Mouse (Mus musculus): ENCODE results near the gene Asap3. TPM values are rescaled to one million over a fixed set of nuclear protein-coding genes. Genes with fewer than 3 reads are reported as not detected.
A peak's percentile ranks its signal among the peaks of the same experiment; 100 is the strongest.

The Asap3 gene
- polyA plus RNA-seq, 1 experiment from 2014 or later: 4.1 TPM

DNA sequence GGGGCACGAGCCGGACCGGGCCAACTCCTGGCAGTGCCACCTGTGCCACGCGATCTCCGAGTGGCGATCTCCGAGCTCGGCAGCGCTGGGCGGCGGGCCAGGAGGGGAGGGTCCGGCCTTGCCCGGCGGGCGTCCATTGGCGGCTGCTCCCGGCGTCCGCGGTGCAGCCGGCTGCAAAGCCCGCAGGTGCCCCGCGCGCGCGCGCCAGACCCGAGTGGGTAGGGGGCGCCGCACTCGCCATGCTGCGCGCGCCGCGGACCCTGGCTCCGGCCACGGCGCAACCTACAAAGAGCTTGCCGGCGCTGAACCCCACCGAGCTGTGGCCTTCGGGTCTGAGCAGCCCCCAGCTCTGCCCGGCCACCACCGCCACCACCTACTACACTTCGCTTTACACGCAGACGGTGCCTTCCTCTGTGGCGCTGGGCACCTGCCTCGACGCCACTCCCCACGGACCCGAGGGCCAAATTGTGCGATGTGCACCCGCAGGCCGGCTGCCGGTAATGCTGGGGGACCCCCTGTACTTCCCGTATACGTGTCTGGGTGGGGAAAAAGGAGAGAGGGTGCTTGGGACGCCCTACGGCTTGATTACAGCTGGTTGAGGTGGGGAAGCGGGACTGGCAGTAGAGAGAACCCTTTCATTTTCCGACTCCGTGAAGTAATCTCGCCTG is 33.5 kb upstream of the Asap3 start:
- H3K4me1 ChIP-seq (replicated peaks; ENCODE audit: control insufficient read depth, insufficient read depth, low read length): peaks cover 18% of the 10 kb centered on the region
- H3K9me3 ChIP-seq (ENCODE audit: control insufficient read depth, low read length): no peaks in the 10 kb centered on the region
- peak overlapping the region; percentile 55 for H3K9ac ChIP-seq (replicated peaks; ENCODE audit: low read depth, low read length)
- H3K4me2 ChIP-seq (ENCODE audit: low read length): peak overlapping the region; percentile 100
- H3K27ac ChIP-seq (ENCODE audit: low read length): peak overlapping the region; percentile 30; the same call in 1 of the 2 replicates
- ATAC-seq: peak; percentile 53; the same call in 1 of the 2 replicates
- under 1% methylated on average over 62 of the region's 67 CpGs for WGBS
- H3K36me3 ChIP-seq (ENCODE audit: control insufficient read depth, insufficient read depth): no peaks in the 10 kb centered on the region
- H3K4me3 ChIP-seq (replicated peaks; ENCODE audit: low read length): peak overlapping the region; percentile 58
- no peaks in the 10 kb centered on the region for H3K27me3 ChIP-seq (replicated peaks; ENCODE audit: control insufficient read depth, insufficient read depth, low read length)

DNA sequence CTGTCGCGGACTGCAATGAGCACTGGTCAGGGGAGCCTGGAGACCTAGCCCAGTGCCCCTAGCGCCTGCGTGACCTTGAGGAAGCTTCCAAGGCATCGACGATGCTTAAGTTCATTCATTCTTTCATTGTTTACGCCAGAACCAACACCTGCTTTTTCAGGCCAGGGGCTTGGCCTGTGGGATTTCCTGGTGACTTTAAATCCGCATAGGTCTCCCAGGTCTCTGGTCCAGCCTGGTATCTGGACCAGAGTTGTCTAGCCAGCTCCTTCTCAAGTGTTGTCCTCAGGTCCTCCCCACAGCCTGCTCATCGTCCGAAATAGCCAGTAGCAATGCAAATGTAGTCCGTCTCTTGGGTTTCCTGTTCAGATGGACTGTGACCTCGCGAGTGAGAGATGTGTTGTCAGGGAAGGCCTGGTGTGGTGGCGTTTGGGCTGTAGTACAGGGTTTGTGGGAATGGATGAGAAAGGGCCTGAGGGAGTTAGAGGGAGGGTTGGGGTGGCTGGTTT is 32.9 kb upstream of the Asap3 start:
- Histone ChIP-seq H3K27me3 (replicated peaks; ENCODE audit: control insufficient read depth, insufficient read depth, low read length) (no peaks in the 10 kb centered on the region), H3K9me3 (ENCODE audit: control insufficient read depth, low read length) (no peaks in the 10 kb centered on the region), H3K9ac (replicated peaks; ENCODE audit: low read depth, low read length) (peak overlapping the region; percentile 55), H3K4me2 (ENCODE audit: low read length) (peak overlapping the region; percentile 100), H3K27ac (ENCODE audit: low read length) (no peak overlapping the region), H3K36me3 (ENCODE audit: control insufficient read depth, insufficient read depth) (no peaks in the 10 kb centered on the region), H3K4me3 (replicated peaks; ENCODE audit: low read length) (peak overlapping the region; percentile 58), H3K4me1 (replicated peaks; ENCODE audit: control insufficient read depth, insufficient read depth, low read length) (peaks cover 20% of the 10 kb centered on the region)
- ATAC-seq: no peak
- WGBS: 1% methylated on average over 14 of the region's 14 CpGs

DNA sequence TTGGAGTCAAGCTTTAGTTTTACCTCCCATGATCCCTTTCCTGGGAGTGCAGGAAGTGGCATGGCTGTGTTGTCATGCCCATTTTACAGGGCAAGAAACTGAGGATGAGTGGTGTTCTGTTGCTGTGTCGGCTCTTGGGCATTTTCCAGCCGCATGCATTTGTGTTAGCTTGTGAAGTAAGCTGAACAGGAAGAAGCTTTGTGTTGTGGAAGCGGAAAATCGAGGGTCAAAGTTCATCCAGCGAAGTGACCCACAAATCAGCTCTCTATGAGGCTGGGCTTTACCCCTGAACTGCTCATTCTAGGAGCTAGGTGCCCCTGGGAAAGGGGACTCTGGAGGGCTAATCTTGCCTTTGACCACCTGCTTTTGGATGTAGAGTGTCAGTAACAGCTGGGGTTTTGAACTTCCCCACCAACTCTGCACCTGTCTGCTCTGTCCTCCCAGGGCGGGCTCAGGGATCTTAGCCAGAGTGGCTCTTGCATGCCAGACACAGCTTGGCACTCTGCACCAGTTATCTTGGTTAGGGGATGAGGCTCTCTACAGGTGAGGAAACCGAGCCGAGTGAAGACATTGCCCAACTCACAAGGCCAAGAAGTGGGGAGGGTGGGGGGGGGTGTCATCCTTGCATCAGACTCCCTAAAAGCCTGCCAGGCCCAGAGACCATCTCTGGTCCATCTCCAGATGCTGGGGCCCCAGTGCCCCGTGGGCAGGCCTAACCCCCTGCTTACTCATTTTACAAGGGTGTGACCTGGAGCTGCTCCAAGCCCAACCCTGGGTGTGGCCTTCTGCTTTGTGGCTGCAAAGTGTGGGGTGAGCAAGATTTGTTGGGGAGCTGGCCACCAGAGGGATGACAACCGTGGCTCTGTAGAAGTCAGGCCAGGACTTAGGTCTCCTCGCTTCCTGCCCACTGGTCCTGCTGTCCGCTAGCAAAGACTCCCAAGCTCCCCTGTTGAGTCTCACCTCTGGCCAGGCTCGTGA is 31.7 kb upstream of the Asap3 start:
- H3K4me3 ChIP-seq (replicated peaks; ENCODE audit: low read length): no peak overlapping the region
- H3K4me2 ChIP-seq (ENCODE audit: low read length): peak overlapping the region; percentile 100
- H3K4me1 ChIP-seq (replicated peaks; ENCODE audit: control insufficient read depth, insufficient read depth, low read length): peaks cover 21% of the 10 kb centered on the region
- H3K9ac ChIP-seq (replicated peaks; ENCODE audit: low read depth, low read length): no peak overlapping the region
- H3K27me3 ChIP-seq (replicated peaks; ENCODE audit: control insufficient read depth, insufficient read depth, low read length): no peaks in the 10 kb centered on the region
- no peaks in the 10 kb centered on the region for H3K9me3 ChIP-seq (ENCODE audit: control insufficient read depth, low read length)
- H3K27ac ChIP-seq (ENCODE audit: low read length): no peak overlapping the region
- no peak for ATAC-seq
- no peaks in the 10 kb centered on the region for H3K36me3 ChIP-seq (ENCODE audit: control insufficient read depth, insufficient read depth)
- WGBS: 69% methylated on average over 13 of the region's 13 CpGs

DNA sequence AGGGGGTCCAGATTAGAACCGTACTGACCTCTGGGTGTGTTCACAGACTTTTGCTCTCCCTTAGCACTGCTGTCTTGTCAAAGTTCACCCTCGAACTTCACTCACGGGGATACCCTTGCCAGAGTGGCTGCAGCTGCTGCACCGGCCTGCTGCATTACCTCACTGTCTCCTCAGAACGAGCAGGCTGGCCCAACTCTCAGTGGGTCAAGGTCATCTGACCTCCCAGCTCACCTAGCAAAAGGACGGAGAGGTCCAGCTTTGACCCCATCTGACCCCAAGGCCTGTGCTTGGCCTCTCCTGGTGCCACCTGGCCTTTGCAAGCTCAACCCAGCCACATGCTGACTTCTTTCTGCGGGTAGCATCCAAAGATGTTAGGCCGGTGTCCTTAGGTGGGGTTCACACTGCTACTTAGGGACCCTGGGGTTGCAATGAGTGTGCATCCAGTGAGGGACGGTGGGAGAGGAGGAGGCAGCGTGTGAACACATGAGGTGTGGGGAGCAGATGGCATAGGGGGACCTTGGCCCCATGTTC is 30.1 kb upstream of the Asap3 start:
- H3K4me3 ChIP-seq (replicated peaks; ENCODE audit: low read length): no peak overlapping the region
- H3K27ac ChIP-seq (ENCODE audit: low read length): no peak overlapping the region
- H3K4me2 ChIP-seq (ENCODE audit: low read length): no peak overlapping the region
- no peaks in the 10 kb centered on the region for H3K27me3 ChIP-seq (replicated peaks; ENCODE audit: control insufficient read depth, insufficient read depth, low read length)
- peaks cover 36% of the 10 kb centered on the region for H3K4me1 ChIP-seq (replicated peaks; ENCODE audit: control insufficient read depth, insufficient read depth, low read length)
- H3K9ac ChIP-seq (replicated peaks; ENCODE audit: low read depth, low read length): no peak overlapping the region
- no peak for ATAC-seq
- H3K36me3 ChIP-seq (ENCODE audit: control insufficient read depth, insufficient read depth): no peaks in the 10 kb centered on the region
- H3K9me3 ChIP-seq (ENCODE audit: control insufficient read depth, low read length): no peaks in the 10 kb centered on the region
- 67% methylated on average over 10 of the region's 10 CpGs for WGBS

DNA sequence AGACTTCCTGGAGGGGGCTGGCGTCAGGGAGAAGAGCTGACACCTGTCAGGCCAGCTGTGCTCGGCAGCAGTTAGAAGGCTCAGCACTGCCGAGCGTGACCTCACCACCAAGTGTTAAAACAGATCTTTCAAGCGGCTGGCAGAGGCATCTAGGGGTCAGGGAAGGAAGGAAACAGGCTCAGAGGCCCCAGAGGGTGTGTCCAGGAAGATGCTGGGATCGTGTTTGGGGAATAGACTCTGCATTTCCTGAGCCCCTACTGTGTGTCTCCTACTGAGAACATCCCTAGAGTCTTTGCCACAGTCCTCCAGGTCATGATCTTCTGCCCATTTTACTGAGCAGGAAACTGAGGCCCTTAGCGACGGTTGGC is 28.9 kb upstream of the Asap3 start:
- WGBS: 40% methylated on average over 8 of the region's 8 CpGs
- Histone ChIP-seq H3K9me3 (ENCODE audit: control insufficient read depth, low read length) (no peaks in the 10 kb centered on the region), H3K36me3 (ENCODE audit: control insufficient read depth, insufficient read depth) (no peaks in the 10 kb centered on the region), H3K4me3 (replicated peaks; ENCODE audit: low read length) (no peak overlapping the region), H3K9ac (replicated peaks; ENCODE audit: low read depth, low read length) (no peak overlapping the region), H3K27me3 (replicated peaks; ENCODE audit: control insufficient read depth, insufficient read depth, low read length) (no peaks in the 10 kb centered on the region), H3K27ac (ENCODE audit: low read length) (no peak overlapping the region), H3K4me2 (ENCODE audit: low read length) (no peak overlapping the region), H3K4me1 (replicated peaks; ENCODE audit: control insufficient read depth, insufficient read depth, low read length) (peaks cover 35% of the 10 kb centered on the region)
- no peak for ATAC-seq

DNA sequence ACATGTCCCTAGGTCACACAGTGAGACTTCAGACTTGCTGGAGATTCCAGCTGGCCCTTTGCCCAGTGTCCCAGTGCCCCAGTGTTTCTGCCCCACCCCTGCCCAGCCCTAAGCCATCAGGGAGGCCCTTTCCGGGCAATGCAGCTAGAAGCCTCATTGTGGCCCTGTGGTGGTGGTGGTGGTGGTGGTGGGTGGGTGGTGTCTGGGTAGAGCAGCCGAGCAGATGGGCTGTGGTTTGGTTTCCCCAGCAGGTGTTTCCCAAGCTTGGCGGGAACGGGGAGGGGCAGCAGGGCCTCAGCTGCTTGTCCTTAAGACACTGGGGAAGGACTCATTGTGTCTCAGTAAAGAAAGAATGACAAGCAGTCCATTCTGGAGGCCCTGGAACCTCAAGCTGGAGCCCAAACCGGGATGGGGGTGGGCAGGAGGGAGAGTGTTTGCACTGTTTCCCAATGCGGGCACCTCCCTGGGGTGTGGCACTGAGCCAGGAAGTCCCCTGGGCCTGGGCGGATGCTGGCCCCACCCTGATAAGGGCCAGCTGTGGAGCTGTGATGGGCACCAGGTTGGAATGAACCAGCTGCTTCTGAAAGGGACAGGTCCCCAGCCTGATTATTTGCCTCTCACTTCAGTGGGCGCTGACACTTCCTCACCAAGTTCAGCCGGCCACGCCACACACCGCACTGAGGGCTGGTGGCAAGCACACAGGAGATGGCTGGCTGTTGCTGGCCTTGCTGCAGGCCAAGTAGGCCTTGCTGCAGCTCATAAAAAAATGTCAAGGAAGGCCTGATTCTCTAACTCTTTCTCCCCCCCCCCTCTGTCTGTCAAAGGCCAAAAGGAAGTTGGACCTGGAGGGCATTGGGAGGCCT is 28.3 kb upstream of the Asap3 start:
- ATAC-seq: no peak
- Histone ChIP-seq H3K4me1 (replicated peaks; ENCODE audit: control insufficient read depth, insufficient read depth, low read length) (peaks cover 29% of the 10 kb centered on the region), H3K4me3 (replicated peaks; ENCODE audit: low read length) (no peak overlapping the region), H3K9ac (replicated peaks; ENCODE audit: low read depth, low read length) (0 out of 2 replicates have a peak overlapping the region, but pooled peaks have one; percentile 28), H3K27me3 (replicated peaks; ENCODE audit: control insufficient read depth, insufficient read depth, low read length) (no peaks in the 10 kb centered on the region), H3K9me3 (ENCODE audit: control insufficient read depth, low read length) (no peaks in the 10 kb centered on the region), H3K36me3 (ENCODE audit: control insufficient read depth, insufficient read depth) (no peaks in the 10 kb centered on the region), H3K4me2 (ENCODE audit: low read length) (no peak overlapping the region), H3K27ac (ENCODE audit: low read length) (no peak overlapping the region)
- 32% methylated on average over 11 of the region's 11 CpGs for WGBS

DNA sequence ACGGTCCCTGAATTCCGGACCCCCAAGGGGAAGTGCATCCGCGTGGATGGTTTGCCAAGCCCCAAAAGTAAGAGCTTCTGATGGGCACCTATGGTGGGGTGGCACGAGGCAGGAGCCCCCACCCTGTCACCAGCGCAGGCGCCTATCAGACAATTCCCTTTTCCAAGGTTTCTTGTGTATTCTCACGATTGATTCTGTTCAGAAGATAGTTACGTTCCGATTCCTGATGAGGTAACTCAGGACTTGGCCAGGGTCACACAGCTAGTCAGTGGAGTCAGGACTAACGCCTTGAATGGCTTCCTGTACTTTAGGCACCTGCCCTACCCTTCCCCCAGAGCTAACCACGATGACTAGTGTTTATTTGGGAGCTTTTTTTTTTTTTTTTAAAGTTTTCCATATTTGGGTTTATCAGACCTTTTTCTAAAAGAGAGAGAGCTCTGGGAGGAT is 27.7 kb upstream of the Asap3 start:
- no peak for ATAC-seq
- H3K4me2 ChIP-seq (ENCODE audit: low read length): no peak overlapping the region

DNA sequence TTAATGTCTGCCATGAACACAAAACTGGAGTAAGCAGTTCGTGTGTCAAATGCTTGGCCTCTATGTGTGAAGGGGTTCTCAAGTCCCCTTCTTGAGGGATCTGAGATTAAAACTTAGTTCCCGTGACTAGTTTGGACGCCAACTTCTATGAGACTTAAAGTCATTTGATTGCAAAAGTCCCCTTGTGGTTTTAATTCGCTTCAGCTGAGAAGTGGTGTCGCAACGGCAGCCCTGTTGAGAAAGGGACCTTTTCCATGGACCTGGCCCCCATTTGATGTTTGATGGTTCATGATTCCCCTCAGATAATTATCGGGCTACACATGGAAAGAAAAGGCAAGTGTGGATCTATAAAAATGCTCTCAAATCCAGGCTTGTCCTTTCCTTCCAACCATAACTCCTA is 26.7 kb upstream of the Asap3 start:
- Histone ChIP-seq H3K4me3 (replicated peaks; ENCODE audit: low read length) (no peak overlapping the region), H3K27me3 (replicated peaks; ENCODE audit: control insufficient read depth, insufficient read depth, low read length) (no peaks in the 10 kb centered on the region), H3K9ac (replicated peaks; ENCODE audit: low read depth, low read length) (no peak overlapping the region), H3K4me2 (ENCODE audit: low read length) (no peak overlapping the region; the same call in 1 of the 2 replicates), H3K9me3 (ENCODE audit: control insufficient read depth, low read length) (no peaks in the 10 kb centered on the region), H3K4me1 (replicated peaks; ENCODE audit: control insufficient read depth, insufficient read depth, low read length) (peaks cover 23% of the 10 kb centered on the region), H3K36me3 (ENCODE audit: control insufficient read depth, insufficient read depth) (no peaks in the 10 kb centered on the region), H3K27ac (ENCODE audit: low read length) (no peak overlapping the region)
- ATAC-seq: no peak
- 93% methylated on average over 7 of the region's 7 CpGs for WGBS

More for the DNA sequence above, 27.7 kb upstream of the Asap3 start:
- whole genome bisulfite sequencing: 83% methylated on average over 12 of the region's 12 CpGs
- Histone ChIP-seq H3K9ac (replicated peaks; ENCODE audit: low read depth, low read length) (no peak overlapping the region), H3K4me3 (replicated peaks; ENCODE audit: low read length) (no peak overlapping the region), H3K27me3 (replicated peaks; ENCODE audit: control insufficient read depth, insufficient read depth, low read length) (no peaks in the 10 kb centered on the region), H3K27ac (ENCODE audit: low read length) (no peak overlapping the region), H3K4me1 (replicated peaks; ENCODE audit: control insufficient read depth, insufficient read depth, low read length) (peaks cover 23% of the 10 kb centered on the region), H3K9me3 (ENCODE audit: control insufficient read depth, low read length) (no peaks in the 10 kb centered on the region), H3K36me3 (ENCODE audit: control insufficient read depth, insufficient read depth) (no peaks in the 10 kb centered on the region)
